Comparison of ENCODE assay signal across 9 mouse cellular contexts in genomic region chr17:29330671-29331410, GRCm38 (mm10). TPM values are rescaled to one million over a fixed set of nuclear protein-coding genes. Genes with fewer than 3 reads are reported as not detected.
A peak's percentile ranks its signal among the peaks of the same experiment; 100 is the strongest.
DNase-seq lines count a peak whose midpoint lies in the region; ATAC-seq and TF ChIP-seq lines count a peak whose summit lies in the region.
"Had no signal": no experiment of that assay in that cellular context is flagged by ENCODE, and none has a peak within 500 bp of the region (broad histone marks: within the 10 kb centered on the region; RNA-seq: fewer than 3 reads in every experiment).

No protein-coding gene starts in this region.

- TF ChIP-seq CTCF in intestine, postnatal 0 days (IDR thresholded peaks at IDR 0.05; ENCODE audit: low read depth): peak; percentile 20

- H3K9me3 ChIP-seq in intestine, postnatal 0 days (ENCODE audit: control insufficient read depth): no peaks in the 10 kb centered on the region
- H3K9me3 ChIP-seq in intestine, embryonic 16.5 days (ENCODE audit: control insufficient read depth, low read length): no peaks in the 10 kb centered on the region
- no peaks in the 10 kb centered on the region for H3K9me3 ChIP-seq in forebrain, embryonic 13.5 days (replicated peaks)

- H3K4me2 ChIP-seq in intestine, postnatal 0 days (replicated peaks; ENCODE audit: low read depth): no peak overlapping the region
- H3K4me2 ChIP-seq in intestine, embryonic 16.5 days (ENCODE audit: low read depth, low read length): no peak overlapping the region
- H3K4me2 ChIP-seq in forebrain, embryonic 13.5 days: no peak overlapping the region

- WGBS in intestine, postnatal 0 days: 28% methylated on average over 5 of the region's 5 CpGs
- whole genome bisulfite sequencing in intestine, embryonic 16.5 days: 37% methylated on average over 5 of the region's 5 CpGs
- WGBS in forebrain, embryonic 13.5 days: 27% methylated on average over 5 of the region's 5 CpGs

- H3K27me3 ChIP-seq in intestine, postnatal 0 days (replicated peaks; ENCODE audit: control insufficient read depth, insufficient read depth, low read length): no peaks in the 10 kb centered on the region; the same call in 1 of the 2 replicates
- peaks cover 14% of the 10 kb centered on the region; the same call in 1 of the 2 replicates for H3K27me3 ChIP-seq in intestine, embryonic 16.5 days (replicated peaks; ENCODE audit: control insufficient read depth, insufficient read depth, low read length)
- H3K27me3 ChIP-seq in forebrain, embryonic 13.5 days: no peaks in the 10 kb centered on the region
- H3K27me3 ChIP-seq: Patski had no signal

- no peak overlapping the region for H3K9ac ChIP-seq in intestine, postnatal 0 days (ENCODE audit: low read depth, low read length)
- H3K9ac ChIP-seq in intestine, embryonic 16.5 days (ENCODE audit: low read depth, low read length): no peak overlapping the region
- H3K9ac ChIP-seq in forebrain, embryonic 13.5 days: no peak overlapping the region

- DNase-seq in kidney, postnatal 10 days: peak; percentile 47
- no peak for DNase-seq in T-cell, adult 2 months (ENCODE audit: low spot score)
- no peak for DNase-seq in right cerebral cortex, postnatal 36 days (ENCODE audit: low spot score in 2 of 2)

- no peaks in the 10 kb centered on the region for H3K4me1 ChIP-seq in intestine, postnatal 0 days (replicated peaks; ENCODE audit: control insufficient read depth, insufficient read depth, low read length)
- H3K4me1 ChIP-seq in intestine, embryonic 16.5 days (ENCODE audit: control insufficient read depth, insufficient read depth, low read length): peaks cover 6% of the 10 kb centered on the region
- peaks cover 35% of the 10 kb centered on the region for H3K4me1 ChIP-seq in forebrain, embryonic 13.5 days

- no peak overlapping the region for H3K27ac ChIP-seq in intestine, postnatal 0 days (ENCODE audit: low read depth, low read length)
- H3K27ac ChIP-seq in intestine, embryonic 16.5 days (ENCODE audit: low read length): no peak overlapping the region
- peak overlapping the region; percentile 78 for H3K27ac ChIP-seq in forebrain, embryonic 13.5 days

- H3K4me3 ChIP-seq in intestine, postnatal 0 days (ENCODE audit: low read depth, low read length): no peak overlapping the region
- H3K4me3 ChIP-seq in intestine, embryonic 16.5 days (ENCODE audit: low read length): no peak overlapping the region
- H3K4me3 ChIP-seq in forebrain, embryonic 13.5 days: no peak overlapping the region

- H3K36me3 ChIP-seq in intestine, postnatal 0 days (ENCODE audit: control insufficient read depth, insufficient read depth): peaks cover 38% of the 10 kb centered on the region
- H3K36me3 ChIP-seq in intestine, embryonic 16.5 days (ENCODE audit: control insufficient read depth, insufficient read depth, low read length): peaks cover 9% of the 10 kb centered on the region
- H3K36me3 ChIP-seq in forebrain, embryonic 13.5 days (ENCODE audit: poor library complexity, severe bottlenecking): peaks cover 56% of the 10 kb centered on the region

- ATAC-seq in intestine, postnatal 0 days: 0 out of 2 replicates have a peak, but pooled peaks have one; percentile 28
- ATAC-seq in intestine, embryonic 16.5 days: no peak
- ATAC-seq in cerebellum, adult (ENCODE audit: insufficient number of reproducible peaks, low FRiP score, low TSS enrichment): peak; percentile 79
- ATAC-seq in forebrain, embryonic 13.5 days: peak; percentile 44; the same call in 1 of the 2 replicates
- no peak for ATAC-seq in inflammation-experienced regulatory T-cells, adult 6 months
- ATAC-seq: Patski had no signal

RNA-seq across cellular contexts. Expression of gene Pi16, which starts 13.4 kb away (rescaled TPM):
- 0.73 and 0.76 TPM in 2 replicates for polyA plus RNA-seq in intestine, postnatal 0 days (2015; fragmentation: Nextera tagmentation; extraction: Ambion mirVana)
- polyA plus RNA-seq in intestine, embryonic 16.5 days (2015; fragmentation: Nextera tagmentation; extraction: Ambion mirVana): 0.88 and 1.1 TPM in 2 replicates
- 1.5 and 1.7 TPM in 2 replicates for polyA plus RNA-seq in forebrain, embryonic 13.5 days (2015; fragmentation: Nextera tagmentation; extraction: Ambion mirVana)
- under 1 TPM; 0.30 to 0.57 (median 0.53) TPM for polyA plus RNA-seq in inflammation-experienced regulatory T-cells, adult 6 months (2017; shearing (Covaris generic))
- polyA plus RNA-seq: Patski had no signal

RNA-seq across cellular contexts. Expression of gene Mtch1, which starts 16.9 kb away (rescaled TPM):
- 139 and 143 TPM in 2 replicates for polyA plus RNA-seq in intestine, postnatal 0 days (2015; fragmentation: Nextera tagmentation; extraction: Ambion mirVana)
- 31.7 and 146 TPM in 2 replicates for polyA plus RNA-seq in intestine, embryonic 16.5 days (2015; fragmentation: Nextera tagmentation; extraction: Ambion mirVana)
- polyA plus RNA-seq in forebrain, embryonic 13.5 days (2015; fragmentation: Nextera tagmentation; extraction: Ambion mirVana): 378 and 381 TPM in 2 replicates
- 10 to 100 TPM; 13.4 to 15.9 (median 13.4) TPM for polyA plus RNA-seq in inflammation-experienced regulatory T-cells, adult 6 months (2017; shearing (Covaris generic))

RNA-seq across cellular contexts. Expression of gene Fgd2, which starts 29.9 kb away (rescaled TPM):
- 4.9 and 6.0 TPM in 2 replicates for polyA plus RNA-seq in intestine, postnatal 0 days (2015; fragmentation: Nextera tagmentation; extraction: Ambion mirVana)
- 9.8 and 11.5 TPM in 2 replicates for polyA plus RNA-seq in intestine, embryonic 16.5 days (2015; fragmentation: Nextera tagmentation; extraction: Ambion mirVana)
- polyA plus RNA-seq in forebrain, embryonic 13.5 days (2015; fragmentation: Nextera tagmentation; extraction: Ambion mirVana): 2.6 and 3.0 TPM in 2 replicates
- 1 to 10 TPM in 2 of 3 experiments, not detected in 1; 1.5 to 3.3 TPM for polyA plus RNA-seq in inflammation-experienced regulatory T-cells, adult 6 months (2017; shearing (Covaris generic))

Comparison
In these comparisons a context has a peak if more than half of its experiments do, and no peak if none do; other contexts are left out.
1. ATAC-seq: peak in intestine, postnatal 0 days (single experiment), cerebellum, adult (single experiment) and forebrain, embryonic 13.5 days (single experiment); none in intestine, embryonic 16.5 days (single experiment) and inflammation-experienced regulatory T-cells, adult 6 months (single experiment).